Mouse (Mus musculus) left cerebral cortex, postnatal 14 days (tissue): ENCODE data around the gene Gm3233. TPM values are rescaled to one million over a fixed set of nuclear protein-coding genes. Genes with fewer than 3 reads are reported as not detected.
"Not testable (repeated sequence)": the region's sequence is repeated elsewhere in the genome, so short reads cannot be mapped to it uniquely, and the experiment has no call there.

Experiments used
- DNase-seq, 2 experiments: peaks; one replicate each; pipeline ENCODE4 v3.0.0; 2021 to 2022; ENCODE audit warnings: low spot score in 2 of 2, mixed read lengths in 1 of 2
- intact Hi-C: fragments of 180-260 bp; cut with DNase I; formaldehyde crosslinking; loops from one replicate; pipeline ENCODE4 v1.15.1; 2025
- total RNA-seq, 2 experiments: library from RNA; stranded (reverse); gene quantifications; 2 replicates each; pipeline ENCODE4 v1.2.3; 2021

Gene Gm3233
- total RNA-seq, 2 experiments from 2014 or later, result not detected

DNA sequence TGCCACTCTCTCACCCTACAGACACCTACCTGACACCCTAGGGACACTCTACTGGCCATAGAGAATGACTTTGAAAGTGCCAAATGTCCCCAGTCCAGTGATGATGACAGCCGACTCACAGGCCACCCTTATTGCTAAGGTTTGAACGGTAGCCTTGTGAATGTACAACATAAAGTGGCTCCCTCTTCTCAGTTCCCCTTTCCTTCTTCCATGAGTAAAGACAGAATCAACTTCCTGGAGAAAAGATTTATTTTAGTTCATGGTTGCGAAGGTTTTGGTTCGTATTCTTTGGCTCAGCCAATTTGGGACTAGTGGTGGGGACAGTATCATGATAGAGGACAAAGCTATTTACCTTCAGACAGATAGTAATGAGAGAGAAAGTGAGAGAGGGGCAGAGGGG is 20.6 kb downstream of the Gm3233 start:
- no peak for DNase-seq
- intact Hi-C loops, result no loop called here

DNA sequence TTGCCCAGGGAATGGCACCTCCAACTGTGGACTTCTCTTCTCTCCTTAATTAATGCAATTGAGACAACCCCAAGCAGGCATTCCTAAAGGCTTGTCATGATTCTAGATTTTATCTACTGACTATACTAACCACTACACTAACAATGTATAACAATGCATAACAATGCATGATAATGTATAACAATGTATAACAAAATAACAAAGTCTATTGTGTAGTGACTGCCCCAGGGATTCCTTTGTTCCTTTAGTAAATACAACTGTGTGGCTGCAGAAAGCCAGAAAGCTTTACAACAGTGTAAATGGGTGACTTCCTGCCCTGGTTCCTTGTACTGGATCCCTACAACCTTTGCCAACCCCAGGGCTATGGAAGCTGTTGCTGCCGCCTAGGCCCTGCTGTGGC is 23.6 kb downstream of the Gm3233 start:
- intact Hi-C loops, result no loop called here
- DNase-seq, result no peak

DNA sequence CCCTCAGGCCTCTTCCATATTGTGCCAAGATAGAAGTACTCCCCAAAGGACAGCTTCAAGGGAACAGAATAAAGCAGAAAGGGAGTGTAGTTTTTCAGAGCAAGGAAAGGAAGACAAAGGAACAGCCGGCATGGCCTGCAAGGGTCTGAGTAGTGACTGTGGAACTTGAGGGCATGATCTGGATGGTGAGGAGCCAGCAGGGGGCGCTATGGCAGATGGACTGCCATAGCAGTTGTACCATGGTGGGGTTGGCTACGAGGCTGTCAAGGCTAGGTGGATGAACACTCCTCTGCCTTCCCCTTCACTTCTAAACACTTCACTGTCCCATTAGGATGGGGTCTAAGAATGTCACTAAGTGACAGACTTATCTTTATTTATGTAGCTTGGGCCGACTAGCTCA is 30.2 kb downstream of the Gm3233 start:
- intact Hi-C loops, result no loop called here
- DNase-seq, result no peak

DNA sequence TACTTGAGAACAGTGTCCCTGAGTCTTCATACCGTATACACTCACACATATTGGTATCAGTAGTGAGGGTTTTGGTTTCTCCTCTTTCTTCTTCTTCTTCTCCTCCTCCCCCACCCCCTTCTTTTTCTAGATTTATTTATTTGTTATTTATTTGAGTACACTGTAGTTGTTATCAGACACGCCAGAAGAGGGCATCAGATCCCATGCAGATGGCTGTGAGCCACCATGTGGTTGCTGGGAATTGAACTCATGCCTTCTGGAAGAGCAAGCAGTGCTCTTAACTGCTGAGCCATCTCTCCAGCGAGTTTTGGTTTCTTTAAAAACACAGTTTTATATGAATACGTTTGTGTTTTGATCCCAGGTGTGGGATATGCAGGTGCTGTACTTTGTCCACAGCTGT is 31.2 kb downstream of the Gm3233 start:
- intact Hi-C loops, result no loop called here
- no peak for DNase-seq

DNA sequence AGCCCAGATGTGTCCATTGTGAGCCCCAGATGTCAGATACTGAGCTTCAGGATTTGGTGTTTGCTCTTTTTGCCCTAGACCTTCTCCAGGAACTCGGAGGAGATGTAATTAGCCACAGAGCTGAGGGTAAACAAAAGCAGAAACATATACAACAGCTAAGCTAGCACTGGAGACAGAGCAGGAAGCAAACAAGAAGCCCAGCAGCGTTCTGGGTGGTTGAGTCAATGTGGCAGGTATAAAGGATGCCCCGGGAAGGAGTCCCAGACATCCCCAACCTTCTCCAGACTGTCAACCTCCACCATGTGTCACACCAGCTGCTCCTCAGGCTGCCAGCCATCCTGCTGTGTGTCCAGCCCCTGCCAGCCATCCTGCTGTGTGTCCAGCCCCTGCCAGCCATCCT is 33.3 kb downstream of the Gm3233 start, which contains the start of gene Gm10100:
Gene Gm10100 (plus strand): TSS at position 301 of the 400 bp plus-strand sequence.
- no peak for DNase-seq
- intact Hi-C loops, result no loop called here

DNA sequence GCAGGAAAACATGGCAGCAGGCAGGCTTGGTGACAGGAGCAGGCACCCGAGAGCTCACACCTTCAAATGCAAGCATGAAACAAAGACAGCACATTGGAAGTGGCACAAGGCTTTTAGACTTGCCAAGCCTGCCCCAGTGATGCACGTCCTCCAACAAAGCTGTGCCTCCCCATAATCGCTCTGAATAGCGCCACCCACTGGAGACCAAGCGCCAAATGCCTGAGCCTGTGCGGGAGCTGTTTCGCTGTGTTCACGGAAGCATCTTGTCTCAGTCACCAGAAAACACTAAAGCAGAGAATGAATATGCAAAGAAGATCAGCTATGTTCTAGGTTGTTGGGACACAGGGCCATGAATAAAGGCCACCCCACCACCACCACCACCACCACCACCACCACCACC is 34.6 kb downstream of the Gm3233 start:
- intact Hi-C loops, result no loop called here
- no peak for DNase-seq

DNA sequence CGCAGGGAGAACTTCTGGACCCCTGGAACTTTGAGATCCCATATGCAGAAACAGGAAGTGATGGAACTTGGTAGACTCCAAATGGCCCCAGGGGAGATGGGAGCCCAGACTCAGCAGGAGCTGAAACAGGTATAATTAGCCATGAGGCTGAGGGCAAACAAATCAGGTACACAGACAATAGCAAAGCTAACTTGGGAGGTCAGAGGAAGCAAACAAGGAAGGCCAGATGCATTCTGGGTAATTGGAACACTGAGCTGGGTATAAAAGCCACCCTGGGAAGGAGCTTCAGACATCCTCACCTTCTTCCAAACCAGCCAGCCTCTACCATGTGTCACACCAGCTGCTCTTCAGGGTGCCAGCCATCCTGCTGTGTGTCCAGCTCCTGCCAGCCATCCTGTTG is 39.2 kb downstream of the Gm3233 start, which contains the start of gene Krtap12-1:
Gene Krtap12-1 (plus strand): TSS at position 301 of the 400 bp plus-strand sequence.
- DNase-seq, intact Hi-C loops: not testable (repeated sequence)

DNA sequence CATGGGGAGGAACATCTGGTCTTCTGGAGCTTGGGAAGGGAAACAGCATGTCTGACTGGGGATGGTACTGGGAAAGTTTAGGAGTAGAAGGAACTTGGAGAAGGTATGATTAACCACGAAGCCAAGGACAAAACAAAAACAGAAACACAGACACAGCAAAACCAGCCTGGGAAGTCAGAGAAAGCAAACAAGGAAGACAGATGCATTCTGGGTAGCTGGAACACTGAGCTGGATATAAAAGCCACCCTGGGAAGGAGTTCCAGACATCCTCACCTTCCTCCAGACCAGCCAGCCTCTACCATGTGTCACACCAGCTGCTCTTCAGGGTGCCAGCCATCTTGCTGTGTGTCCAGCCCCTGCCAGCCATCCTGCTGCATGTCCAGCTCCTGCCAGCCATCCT is 44.0 kb downstream of the Gm3233 start, which contains the start of gene Gm10142:
Gene Gm10142 (plus strand): TSS at position 301 of the 400 bp plus-strand sequence.
- DNase-seq, result no peak
- intact Hi-C loops, result no loop called here

DNA sequence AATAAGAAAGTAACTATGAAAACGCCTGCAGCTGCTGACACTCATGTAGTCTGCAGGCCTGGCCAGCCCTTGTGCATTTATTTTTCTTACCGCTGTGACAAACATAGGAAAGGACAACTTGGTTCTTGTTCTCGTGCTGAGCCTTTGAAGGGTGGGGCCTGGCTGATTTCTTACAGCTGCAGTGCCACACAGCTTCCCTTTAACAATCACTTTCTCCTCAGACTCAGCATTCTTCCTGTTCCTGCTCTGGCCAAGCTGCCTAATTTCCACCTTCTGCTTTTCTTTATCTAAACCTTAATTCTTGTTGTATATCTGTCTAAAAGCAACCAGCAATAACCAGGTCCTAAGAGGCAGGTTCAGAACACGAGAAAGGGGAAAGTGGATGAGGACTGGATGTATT is 45.7 kb downstream of the Gm3233 start:
- DNase-seq, result no peak
- intact Hi-C loops, result no loop called here

DNA sequence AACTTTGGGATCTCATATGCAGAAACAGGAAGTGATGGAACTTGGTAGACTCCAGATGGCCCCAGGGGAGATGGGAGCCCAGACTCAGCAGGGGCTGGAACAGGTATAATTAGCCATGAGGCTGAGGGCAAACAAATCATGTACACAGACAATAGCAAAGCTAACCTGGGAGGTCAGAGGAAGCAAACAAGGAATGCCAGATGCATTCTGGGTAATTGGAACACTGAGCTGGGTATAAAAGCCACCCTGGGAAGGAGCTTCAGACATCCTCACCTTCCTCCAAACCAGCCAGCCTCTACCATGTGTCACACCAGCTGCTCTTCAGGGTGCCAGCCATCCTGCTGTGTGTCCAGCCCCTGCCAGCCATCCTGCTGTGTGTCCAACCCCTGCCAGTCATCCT is 48.3 kb downstream of the Gm3233 start, which contains the start of gene Gm10024:
Gene Gm10024 (plus strand): TSS at position 301 of the 400 bp plus-strand sequence.
- intact Hi-C loops, DNase-seq: not testable (repeated sequence)

DNA sequence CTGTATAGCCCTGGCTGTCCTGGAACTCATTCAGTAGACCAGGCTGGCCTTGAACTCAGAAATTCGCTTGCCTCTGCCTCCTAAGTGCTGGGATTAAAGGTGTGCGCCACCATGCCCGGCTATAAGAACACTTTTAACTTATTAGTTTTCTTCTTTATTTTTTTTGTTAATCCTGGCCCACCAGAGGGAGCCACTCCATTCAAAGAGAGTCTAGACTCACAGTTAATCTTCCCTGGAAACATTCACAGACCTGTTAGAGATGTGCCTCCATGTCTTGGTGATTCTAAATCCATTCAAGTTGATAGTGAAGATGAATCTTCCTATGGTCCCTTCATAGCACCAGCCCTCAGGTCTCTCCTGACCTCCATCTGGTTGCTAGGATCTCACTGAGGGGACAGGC is 49.7 kb downstream of the Gm3233 start:
- DNase-seq, result peak in 1 of 2 experiments; percentile 21
- intact Hi-C loops, result loop anchor here (5.0 kb wide), 1 partner anchor 167 kb away; no protein-coding TSS in a partner anchor

Other genes with a start within 250 kb of the Gm3233 start
- gene Fam207a, start 243.9 kb downstream of the Gm3233 start, total RNA-seq, result 10 to 100 TPM; 32.2 to 33.4 TPM
- gene Itgb2, start 229.4 kb downstream of the Gm3233 start, total RNA-seq, result 1 to 10 TPM; 3.1 to 3.2 TPM
- 10 to 100 TPM; 74.0 to 75.1 TPM for gene Pttg1ip, start 178.0 kb downstream of the Gm3233 start, total RNA-seq
- gene Sumo3, start 153.6 kb downstream of the Gm3233 start, total RNA-seq, result 100 to 1,000 TPM; 129 to 135 TPM
- 10 to 100 TPM in 1 of 2 experiments, 1 to 10 TPM in 1; 6.7 to 15.7 TPM for gene Gm49325, start 153.5 kb downstream of the Gm3233 start, total RNA-seq
- 10 to 100 TPM; 36.3 to 41.6 TPM for gene Ube2g2, start 137.4 kb downstream of the Gm3233 start, total RNA-seq
- under 1 TPM in 1 of 2 experiments, not detected in 1; 0.15 TPM for gene Tspear, start 73.1 kb downstream of the Gm3233 start, total RNA-seq
- not detected for gene Gm19402, start 68.9 kb downstream of the Gm3233 start, total RNA-seq
- not detected for gene Gm9508, start 62.4 kb downstream of the Gm3233 start, total RNA-seq
- not detected for gene Gm10272, start 53.1 kb downstream of the Gm3233 start, total RNA-seq
- gene Gm10024, start 48.2 kb downstream of the Gm3233 start, total RNA-seq, result not detected
- gene Gm10142, start 43.9 kb downstream of the Gm3233 start, total RNA-seq, result not detected
- not detected for gene Krtap12-1, start 39.1 kb downstream of the Gm3233 start, total RNA-seq
- gene Gm10100, start 33.2 kb downstream of the Gm3233 start, total RNA-seq, result not detected
- gene Gm18596, start 17.0 kb downstream of the Gm3233 start, total RNA-seq, result not detected
- not detected for gene Gm9736, start 8.3 kb downstream of the Gm3233 start, total RNA-seq
- not detected for gene Gm3238, start 11.6 kb upstream of the Gm3233 start, total RNA-seq
- not detected for gene Gm7138, start 17.3 kb upstream of the Gm3233 start, total RNA-seq
- not detected for gene Gm3250, start 22.9 kb upstream of the Gm3233 start, total RNA-seq
- gene Gm7137, start 28.5 kb upstream of the Gm3233 start, total RNA-seq, result not detected
- gene Gm9639, start 35.4 kb upstream of the Gm3233 start, total RNA-seq, result not detected
- gene Gm19668, start 39.5 kb upstream of the Gm3233 start, total RNA-seq, result not detected
- gene Gm9507, start 52.2 kb upstream of the Gm3233 start, total RNA-seq, result not detected
- not detected for gene Gm2696, start 55.0 kb upstream of the Gm3233 start, total RNA-seq
- gene Krtap10-4, start 67.4 kb upstream of the Gm3233 start, total RNA-seq, result not detected
- gene Krtap10-10, start 76.3 kb upstream of the Gm3233 start, total RNA-seq, result not detected
- gene Gm36176, start 87.1 kb upstream of the Gm3233 start, total RNA-seq, result not detected
- not detected for gene Gm10318, start 93.2 kb upstream of the Gm3233 start, total RNA-seq
- gene Gm3285, start 102.3 kb upstream of the Gm3233 start, total RNA-seq, result not detected
- gene Lrrc3, start 142.9 kb upstream of the Gm3233 start, total RNA-seq, result 10 to 100 TPM; 19.4 to 20.8 TPM
- gene Trpm2, start 210.9 kb upstream of the Gm3233 start, total RNA-seq, result 10 to 100 TPM; 32.1 to 33.3 TPM
- 10 to 100 TPM; 33.0 to 37.4 TPM for gene 1810043G02Rik, start 218.8 kb upstream of the Gm3233 start, total RNA-seq